Mouse (Mus musculus) E14TG2a.4 (cell line): ENCODE results near the gene Myo5c.

Experiments
- H3K27me3 ChIP-seq: 2 replicates; pipeline ENCODE4 v1.6.1; 2014; ENCODE audit warnings: low read length, control low read depth; ENCODE audit not compliant: insufficient read depth
- H3K36me3 ChIP-seq: 2 replicates; pipeline ENCODE4 v1.6.1; 2014; ENCODE audit warnings: low read length, control low read depth; ENCODE audit not compliant: insufficient read depth
- H3K4me1 ChIP-seq: replicated peaks from 2 replicates; pipeline ENCODE4 v1.6.1; 2014; ENCODE audit warnings: low read depth, low read length, control low read depth
- H3K4me3 ChIP-seq: replicated peaks from 2 replicates; pipeline ENCODE4 v1.5.1; 2014; ENCODE audit warnings: mild to moderate bottlenecking, low read length
- H3K9me3 ChIP-seq: 2 replicates; pipeline ENCODE4 v1.6.1; 2014; ENCODE audit warnings: low read length, control low read depth
- CTCF ChIP-seq: conservative IDR thresholded peaks from 2 replicates; pipeline ENCODE4 v1.5.1; 2014; ENCODE audit warnings: low read length
- NANOG ChIP-seq: IDR thresholded peaks from 2 replicates; pipeline ENCODE4 v1.6.1; 2014; ENCODE audit warnings: borderline replicate concordance, low read length, mixed read lengths
- POU5F1 ChIP-seq: IDR thresholded peaks from 2 replicates; pipeline ENCODE4 v1.6.1; 2014; ENCODE audit warnings: low read length, borderline replicate concordance

Gene Myo5c

DNA sequence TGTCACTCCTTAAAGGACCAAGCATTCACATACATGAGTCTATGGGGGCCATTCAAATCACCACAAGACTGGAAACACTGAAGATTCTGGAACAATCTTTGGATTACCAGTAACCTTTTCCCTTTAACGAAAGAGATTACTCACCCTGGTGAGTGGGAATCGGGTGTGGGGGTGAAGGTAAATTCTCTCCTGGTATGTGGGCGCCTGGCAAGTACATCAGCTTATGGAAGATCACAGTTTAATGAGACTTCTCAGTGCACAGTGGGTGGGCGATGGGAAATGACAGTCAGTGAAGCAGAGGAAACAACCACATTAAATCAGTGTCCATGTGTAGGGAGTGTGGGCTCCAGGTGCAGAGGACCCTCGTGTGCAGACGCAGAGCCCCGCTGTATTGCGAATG, 99.0 kb downstream of the Myo5c start:
- TF ChIP-seq NANOG (no peak), CTCF (no peak), POU5F1 (no peak)
- Histone ChIP-seq H3K27me3 (no peaks in the 10 kb centered on the region), H3K4me1 (peaks cover 46% of the 10 kb centered on the region), H3K9me3 (no peaks in the 10 kb centered on the region), H3K36me3 (peaks cover 27% of the 10 kb centered on the region), H3K4me3 (no peak overlapping the region)

DNA sequence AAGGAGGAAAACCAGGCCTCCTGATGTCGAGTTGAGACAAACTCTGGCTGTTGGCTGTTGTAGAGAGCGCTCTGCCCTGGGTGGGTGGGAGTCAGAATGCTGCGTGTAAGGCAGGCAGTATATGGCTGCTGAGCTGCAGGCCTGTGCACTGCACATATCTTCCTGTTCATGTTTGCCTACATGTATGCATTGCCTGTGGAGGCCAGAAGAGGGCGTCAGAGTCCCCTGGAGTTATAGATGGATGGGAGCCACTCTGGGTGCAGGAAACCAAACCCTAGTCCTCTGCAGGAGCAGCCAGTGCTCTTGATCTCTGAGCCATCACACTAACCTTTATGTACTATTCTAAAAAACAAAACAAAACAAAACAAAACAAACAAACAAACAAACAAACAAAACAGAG, 102.6 kb downstream of the Myo5c start:
- Histone ChIP-seq H3K36me3 (peaks cover 61% of the 10 kb centered on the region), H3K4me1 (peaks cover 29% of the 10 kb centered on the region), H3K27me3 (no peaks in the 10 kb centered on the region), H3K9me3 (no peaks in the 10 kb centered on the region), H3K4me3 (no peak overlapping the region)
- no peak for TF ChIP-seq NANOG
- TF ChIP-seq CTCF: peak; percentile 43
- no peak for TF ChIP-seq POU5F1

DNA sequence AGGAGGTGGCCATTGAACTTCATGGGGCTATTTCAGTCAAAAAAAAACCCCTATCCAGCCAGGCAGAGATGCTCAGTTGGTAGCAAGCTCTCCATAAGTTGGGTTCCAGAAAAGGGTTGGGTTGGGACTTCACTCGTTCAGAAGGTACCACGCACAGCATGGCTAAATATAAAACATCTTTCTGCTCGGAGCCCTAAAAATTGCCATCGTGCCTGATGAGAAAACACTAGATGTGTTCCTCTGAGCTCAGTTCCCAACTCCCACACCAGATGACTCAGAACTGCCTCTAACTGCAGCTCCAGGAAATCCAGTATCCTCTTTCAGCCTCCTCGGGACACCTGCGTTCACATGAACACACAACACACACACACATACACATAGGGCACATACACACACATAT, 106.2 kb downstream of the Myo5c start:
- H3K4me3 ChIP-seq: no peak overlapping the region
- TF ChIP-seq CTCF (no peak), POU5F1 (no peak), NANOG (no peak)

DNA sequence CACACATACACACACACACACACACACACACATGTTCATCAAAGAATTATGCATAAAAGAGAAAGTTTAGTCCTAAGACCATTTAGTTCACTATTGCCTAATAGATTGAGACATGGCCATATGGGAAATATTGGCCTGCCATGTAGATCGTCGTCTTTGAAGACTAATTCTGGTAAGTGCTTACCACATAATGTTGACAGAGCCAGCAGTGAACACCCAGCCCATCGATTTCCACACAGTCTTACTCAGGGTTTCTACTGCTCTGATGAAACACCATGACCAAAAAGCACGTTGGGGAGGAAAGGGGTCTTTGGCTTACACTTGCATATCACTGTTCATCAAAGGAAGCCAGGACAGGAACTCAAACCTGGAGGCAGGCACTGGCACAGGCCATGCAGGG, 110.6 kb downstream of the Myo5c start:
- TF ChIP-seq NANOG: no peak
- no peak for TF ChIP-seq CTCF
- no peak for TF ChIP-seq POU5F1
- peaks cover 21% of the 10 kb centered on the region for H3K4me1 ChIP-seq
- 0 out of 2 replicates have a peak, but pooled peaks cover 7% of the 10 kb centered on the region for H3K27me3 ChIP-seq
- H3K4me3 ChIP-seq: no peak overlapping the region
- peaks cover 48% of the 10 kb centered on the region for H3K36me3 ChIP-seq
- H3K9me3 ChIP-seq: no peaks in the 10 kb centered on the region

More for the DNA sequence above, 106.2 kb downstream of the Myo5c start:
- Histone ChIP-seq H3K9me3 (no peaks in the 10 kb centered on the region), H3K27me3 (no peaks in the 10 kb centered on the region), H3K4me1 (peaks cover 15% of the 10 kb centered on the region), H3K36me3 (peaks cover 59% of the 10 kb centered on the region)

DNA sequence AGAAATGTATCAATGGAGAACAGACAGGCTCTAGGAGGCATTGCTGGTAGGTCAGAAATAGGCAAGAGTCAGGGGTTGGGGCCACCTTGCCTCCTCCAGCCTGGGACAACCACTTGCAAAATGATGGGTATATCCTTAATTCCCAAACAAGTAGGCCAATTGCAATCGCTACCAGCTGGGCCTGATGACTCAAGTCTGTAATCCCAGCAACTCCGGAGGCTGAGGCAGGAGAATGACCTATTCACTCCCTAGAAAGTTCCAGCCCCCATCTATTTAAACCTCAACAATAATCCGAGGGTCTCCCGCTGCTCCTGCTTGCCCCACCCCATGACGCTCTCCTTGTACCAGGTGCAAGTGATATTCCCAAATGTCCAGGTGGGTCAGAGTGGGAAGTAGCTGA, 115.6 kb downstream of the Myo5c start, which contains the start of gene Bcl2l10:
Gene Bcl2l10, plus strand, starts transcription at position 301 of the 400 bp plus-strand sequence.
- H3K36me3 ChIP-seq: peaks cover 23% of the 10 kb centered on the region; the same call in 1 of the 2 replicates
- TF ChIP-seq CTCF (no peak), NANOG (no peak), POU5F1 (no peak)
- H3K9me3 ChIP-seq: no peaks in the 10 kb centered on the region
- peaks cover 11% of the 10 kb centered on the region; the same call in 1 of the 2 replicates for H3K27me3 ChIP-seq
- peaks cover 33% of the 10 kb centered on the region for H3K4me1 ChIP-seq
- peak within 1 kb of the TSS; percentile 65 for H3K4me3 ChIP-seq

DNA sequence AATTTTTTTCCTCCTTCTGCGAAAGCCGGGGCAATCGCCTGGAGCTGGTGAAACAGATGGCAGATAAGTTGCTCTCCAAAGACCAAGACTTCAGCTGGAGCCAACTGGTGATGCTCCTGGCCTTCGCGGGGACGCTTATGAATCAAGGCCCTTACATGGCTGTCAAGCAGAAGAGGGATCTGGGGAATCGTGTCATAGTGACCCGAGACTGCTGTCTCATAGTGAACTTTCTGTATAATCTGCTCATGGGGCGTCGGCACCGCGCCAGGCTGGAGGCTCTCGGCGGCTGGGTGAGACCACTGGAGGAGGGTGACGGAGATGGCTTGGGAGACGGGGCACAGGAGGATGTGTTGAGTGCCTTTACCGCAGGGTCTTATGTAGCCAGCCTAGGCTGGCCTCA, 116.2 kb downstream of the Myo5c start:
- no peaks in the 10 kb centered on the region for H3K9me3 ChIP-seq
- H3K4me1 ChIP-seq: peaks cover 39% of the 10 kb centered on the region
- peaks cover 11% of the 10 kb centered on the region; the same call in 1 of the 2 replicates for H3K27me3 ChIP-seq
- H3K4me3 ChIP-seq: peak overlapping the region; percentile 65
- no peak for TF ChIP-seq NANOG
- TF ChIP-seq CTCF: no peak
- no peak for TF ChIP-seq POU5F1
- peaks cover 18% of the 10 kb centered on the region; the same call in 1 of the 2 replicates for H3K36me3 ChIP-seq

DNA sequence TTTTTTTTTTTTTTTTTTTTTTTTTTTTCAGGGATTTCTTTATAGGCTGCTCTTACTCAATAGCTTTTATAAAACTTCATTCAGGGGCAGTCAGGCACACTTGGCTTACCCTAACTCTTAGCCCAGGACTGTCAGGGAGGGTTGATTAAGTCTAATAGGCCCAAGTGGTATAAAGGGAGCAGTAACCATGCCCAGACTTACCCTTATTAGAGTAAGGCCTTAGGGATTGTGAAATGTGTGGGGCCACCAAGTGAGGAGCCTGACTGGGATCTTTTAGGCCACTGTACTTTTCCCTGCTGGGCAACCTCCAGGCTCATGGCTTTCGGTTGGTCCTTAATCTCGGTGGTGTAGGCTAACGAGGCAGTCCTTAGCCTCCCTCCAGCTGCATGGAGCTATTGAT, 116.8 kb downstream of the Myo5c start:
- peaks cover 11% of the 10 kb centered on the region; the same call in 1 of the 2 replicates for H3K27me3 ChIP-seq
- H3K9me3 ChIP-seq: no peaks in the 10 kb centered on the region
- no peak for TF ChIP-seq POU5F1
- TF ChIP-seq NANOG: no peak
- no peak for TF ChIP-seq CTCF
- H3K36me3 ChIP-seq: peaks cover 16% of the 10 kb centered on the region; the same call in 1 of the 2 replicates
- H3K4me3 ChIP-seq: no peak overlapping the region
- H3K4me1 ChIP-seq: peaks cover 45% of the 10 kb centered on the region

DNA sequence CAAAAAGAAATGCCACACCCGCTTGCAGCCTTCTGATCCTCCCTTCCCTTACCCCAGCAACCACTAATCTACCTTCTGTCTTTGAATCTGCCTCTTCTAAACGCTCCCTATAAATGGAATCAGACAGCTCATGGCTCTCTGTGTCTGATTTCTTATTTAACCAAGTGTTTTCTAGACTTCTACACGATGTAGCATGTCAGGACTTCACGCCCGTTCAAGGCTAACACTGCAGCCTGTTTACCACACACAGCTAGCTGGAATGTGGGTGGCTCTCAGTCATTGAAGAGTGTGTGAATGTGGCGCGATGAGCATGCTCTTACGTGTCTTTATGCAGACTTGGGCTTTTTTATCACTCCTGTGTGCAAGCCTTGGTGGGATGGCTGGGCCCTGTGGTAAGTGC, 121.3 kb downstream of the Myo5c start:
- peak overlapping the region; percentile 20; the same call in 1 of the 2 replicates for H3K4me3 ChIP-seq
- peaks cover 4% of the 10 kb centered on the region; the same call in 1 of the 2 replicates for H3K27me3 ChIP-seq
- TF ChIP-seq CTCF (no peak), NANOG (no peak), POU5F1 (no peak)
- H3K4me1 ChIP-seq: peaks cover 69% of the 10 kb centered on the region
- H3K9me3 ChIP-seq: no peaks in the 10 kb centered on the region
- H3K36me3 ChIP-seq: no peaks in the 10 kb centered on the region
